Mouse (Mus musculus) MEL (cell line): ENCODE results near the gene Sun2. TPM values are rescaled to one million over a fixed set of nuclear protein-coding genes. Genes with fewer than 3 reads are reported as not detected.

Experiments used
- DNase-seq: peaks from one replicate; pipeline ENCODE4 v3.0.0; 2011; ENCODE audit warnings: low read depth, low spot score
- H3K27ac ChIP-seq: 2 replicates; pipeline ENCODE4 v1.5.1; 2012; ENCODE audit warnings: low read depth, mild to moderate bottlenecking, control low read depth, low read length, moderate library complexity; ENCODE audit not compliant: control insufficient read depth
- H3K27me3 ChIP-seq, 2 experiments: fragments of 150-350 bp in 1 of 2; sonication (generic) in 1 of 2; 2 replicates each; pipeline ENCODE4 v1.6.1; 2012; ENCODE audit warnings: low read length in 2 of 2, mild to moderate bottlenecking in 2 of 2, improper control_type of control experiment in 1 of 2, moderate library complexity in 1 of 2; ENCODE audit not compliant: insufficient read depth in 2 of 2, control insufficient read depth in 1 of 2
- H3K36me3 ChIP-seq, 2 experiments: 2 replicates each; pipeline ENCODE4 v1.6.1; 2012 to 2014; ENCODE audit warnings: low read length in 2 of 2, improper control_type of control experiment in 1 of 2, inconsistent platforms in 1 of 2, mild to moderate bottlenecking in 1 of 2; ENCODE audit not compliant: insufficient read depth in 2 of 2, control insufficient read depth in 1 of 2
- H3K4me1 ChIP-seq, 2 experiments: fragments of 150-350 bp in 1 of 2; sonication (generic) in 1 of 2; 2 replicates each; pipeline ENCODE4 v1.6.1; 2012; ENCODE audit warnings: low read length in 2 of 2, improper control_type of control experiment in 1 of 2, mild to moderate bottlenecking in 1 of 2; ENCODE audit not compliant: insufficient read depth in 2 of 2, control insufficient read depth in 1 of 2
- H3K4me3 ChIP-seq, 2 experiments: fragments of 150-350 bp in 1 of 2; sonication (generic) in 1 of 2; 2 replicates each; pipeline ENCODE4 v1.5.1; 2012; ENCODE audit warnings: low read depth in 2 of 2, low read length in 2 of 2, mild to moderate bottlenecking in 2 of 2, moderate library complexity in 2 of 2, control low read depth in 1 of 2, improper control_type of control experiment in 1 of 2; ENCODE audit not compliant: control insufficient read depth in 1 of 2, insufficient read depth in 1 of 2
- H3K79me2 ChIP-seq: 2 replicates; pipeline ENCODE4 v1.6.1; 2012; ENCODE audit warnings: mild to moderate bottlenecking, low read length, moderate library complexity; ENCODE audit not compliant: control insufficient read depth, poor library complexity, insufficient read depth
- H3K9ac ChIP-seq: 2 replicates; pipeline ENCODE4 v1.6.1; 2012; ENCODE audit warnings: low read depth, mild to moderate bottlenecking, control low read depth, low read length, moderate library complexity; ENCODE audit not compliant: control insufficient read depth, poor library complexity, severe bottlenecking
- H3K9me3 ChIP-seq: fragments of 150-350 bp; sonication (generic); replicated peaks from 2 replicates; pipeline ENCODE4 v1.6.1; 2012; ENCODE audit warnings: mild to moderate bottlenecking, low read length, improper control_type of control experiment, moderate library complexity; ENCODE audit not compliant: insufficient read depth
- BHLHE40 ChIP-seq: IDR thresholded peaks from 2 replicates; pipeline ENCODE4 v1.6.1; 2012; ENCODE audit warnings: low read depth, mild to moderate bottlenecking, inconsistent platforms, low read length, improper control_type of control experiment, borderline replicate concordance
- CHD1 ChIP-seq: IDR thresholded peaks from 2 replicates; pipeline ENCODE4 v1.6.1; 2012; ENCODE audit warnings: low read depth, mild to moderate bottlenecking, inconsistent platforms, low read length, improper control_type of control experiment
- E2F4 ChIP-seq: IDR thresholded peaks from 2 replicates; pipeline ENCODE4 v1.6.1; 2011; ENCODE audit warnings: low read depth, low read length, improper control_type of control experiment, borderline replicate concordance
- ETS1 ChIP-seq: IDR thresholded peaks from 2 replicates; pipeline ENCODE4 v1.6.1; 2012; ENCODE audit warnings: low read depth, mild to moderate bottlenecking, inconsistent platforms, low read length, improper control_type of control experiment, moderate library complexity
- GABPA ChIP-seq: IDR thresholded peaks from 2 replicates; pipeline ENCODE4 v1.6.1; 2012; ENCODE audit warnings: low read depth, mild to moderate bottlenecking, inconsistent platforms, low read length, improper control_type of control experiment, moderate library complexity
- HCFC1 ChIP-seq: IDR thresholded peaks from 2 replicates; pipeline ENCODE4 v1.6.1; 2012; ENCODE audit warnings: low read depth, mild to moderate bottlenecking, inconsistent platforms, low read length, improper control_type of control experiment, moderate library complexity
- KAT2A ChIP-seq: conservative IDR thresholded peaks from 2 replicates; pipeline ENCODE4 v1.6.1; 2012; ENCODE audit warnings: low read depth, low read length, improper control_type of control experiment, inconsistent platforms
- MAFK ChIP-seq: IDR thresholded peaks from 2 replicates; pipeline ENCODE4 v1.6.1; 2011; ENCODE audit warnings: low read depth, mild to moderate bottlenecking, low read length, improper control_type of control experiment, borderline replicate concordance
- MAX ChIP-seq: IDR thresholded peaks from 2 replicates; pipeline ENCODE4 v1.6.1; 2011; ENCODE audit warnings: low read length, improper control_type of control experiment
- MAZ ChIP-seq: IDR thresholded peaks from 2 replicates; pipeline ENCODE4 v1.6.1; 2012; ENCODE audit warnings: low read depth, mild to moderate bottlenecking, inconsistent platforms, low read length, improper control_type of control experiment
- MXI1 ChIP-seq: IDR thresholded peaks from 2 replicates; pipeline ENCODE4 v1.6.1; 2011; ENCODE audit warnings: mild to moderate bottlenecking, low read depth, low read length, improper control_type of control experiment
- MYC ChIP-seq: IDR thresholded peaks from 2 replicates; pipeline ENCODE4 v1.6.1; 2011; ENCODE audit warnings: low read depth, mild to moderate bottlenecking, low read length, improper control_type of control experiment, moderate library complexity
- POLR2A ChIP-seq, 2 experiments: IDR thresholded peaks; 2 replicates each; pipeline ENCODE4 v1.6.1; 2011 to 2012; ENCODE audit warnings: low read length in 2 of 2, mild to moderate bottlenecking in 2 of 2, control low read depth in 1 of 2, improper control_type of control experiment in 1 of 2, low read depth in 1 of 2, moderate library complexity in 1 of 2; ENCODE audit not compliant: control insufficient read depth in 1 of 2, insufficient read depth in 1 of 2, poor library complexity in 1 of 2
- POLR2AphosphoS5 ChIP-seq: IDR thresholded peaks from 2 replicates; pipeline ENCODE4 v1.6.1; 2012; ENCODE audit warnings: low read depth, borderline replicate concordance, mild to moderate bottlenecking, inconsistent platforms, low read length, moderate library complexity, mixed read lengths
- RAD21 ChIP-seq: IDR thresholded peaks from 2 replicates; pipeline ENCODE4 v1.6.1; 2011; ENCODE audit warnings: mild to moderate bottlenecking, low read depth, low read length, improper control_type of control experiment
- RCOR1 ChIP-seq: IDR thresholded peaks from 2 replicates; pipeline ENCODE4 v1.6.1; 2012; ENCODE audit warnings: low read depth, mild to moderate bottlenecking, inconsistent platforms, low read length, improper control_type of control experiment
- TBP ChIP-seq: IDR thresholded peaks from 2 replicates; pipeline ENCODE4 v1.8.0; 2011; ENCODE audit warnings: low read depth, low read length, improper control_type of control experiment
- TCF12 ChIP-seq: IDR thresholded peaks from 2 replicates; pipeline ENCODE4 v1.6.1; 2014; ENCODE audit warnings: low read depth, mild to moderate bottlenecking, inconsistent platforms, low read length, improper control_type of control experiment, moderate library complexity
- USF1 ChIP-seq: IDR thresholded peaks from 2 replicates; pipeline ENCODE4 v1.6.1; 2014; ENCODE audit warnings: low read depth, mild to moderate bottlenecking, inconsistent platforms, low read length, improper control_type of control experiment, moderate library complexity
- polyA plus RNA-seq, 2 experiments: library from polyadenylated mRNA; stranded (reverse) in 1 of 2; unstranded in 1 of 2; fragments of >175 nt in 1 of 2; fragments of >200 nt in 1 of 2; gene quantifications; 2 replicates each; pipeline versions ENCODE4 v1.2.1 to v1.2.4; 2012; ENCODE audit warnings: low replicate concordance in 2 of 2, low read depth in 1 of 2; ENCODE audit not compliant: insufficient read length in 2 of 2, insufficient read depth in 1 of 2, missing spikeins in 1 of 2
- total RNA-seq: library from RNA; depleted of rRNA; stranded (reverse); fragments of 300-350 nt; gene quantifications from 2 replicates; pipeline ENCODE4 v1.2.3, GENCODE M21; 2012

The Sun2 gene
- total and polyA plus RNA-seq, 3 experiments = 4.3 to 10.6 TPM; not detected in 1

GRCm38 (mm10) chr15:79764539-79765267, 22.4 kb upstream of the Sun2 start:
- H3K27me3 ChIP-seq = no peaks in the 10 kb centered on the region
- H3K4me1 ChIP-seq = no peaks in the 10 kb centered on the region
- H3K36me3 ChIP-seq = no peaks in the 10 kb centered on the region
- no peak overlapping the region for H3K9ac ChIP-seq
- H3K79me2 ChIP-seq = no peaks in the 10 kb centered on the region
- no peak overlapping the region for H3K27ac ChIP-seq
- no peak for DNase-seq
- H3K9me3 ChIP-seq = no peaks in the 10 kb centered on the region
- no peak for TF ChIP-seq MAX
- no peak for TF ChIP-seq E2F4
- TF ChIP-seq TBP = no peak
- TF ChIP-seq ETS1 = no peak
- no peak for TF ChIP-seq CHD1
- TF ChIP-seq RCOR1 = no peak
- TF ChIP-seq MAZ = no peak
- TF ChIP-seq RAD21 = no peak
- TF ChIP-seq TCF12 = no peak
- no peak for TF ChIP-seq BHLHE40
- TF ChIP-seq POLR2A (IDR thresholded peaks at IDR 0.05; ENCODE audit: control insufficient read depth in 1 of 2, insufficient read depth in 1 of 2, low read depth in 1 of 2, low read length in 2 of 2, poor library complexity in 1 of 2) = no peak
- TF ChIP-seq MXI1 = no peak
- TF ChIP-seq USF1 = no peak
- TF ChIP-seq POLR2AphosphoS5 = no peak
- H3K4me3 ChIP-seq = no peak overlapping the region

DNA sequence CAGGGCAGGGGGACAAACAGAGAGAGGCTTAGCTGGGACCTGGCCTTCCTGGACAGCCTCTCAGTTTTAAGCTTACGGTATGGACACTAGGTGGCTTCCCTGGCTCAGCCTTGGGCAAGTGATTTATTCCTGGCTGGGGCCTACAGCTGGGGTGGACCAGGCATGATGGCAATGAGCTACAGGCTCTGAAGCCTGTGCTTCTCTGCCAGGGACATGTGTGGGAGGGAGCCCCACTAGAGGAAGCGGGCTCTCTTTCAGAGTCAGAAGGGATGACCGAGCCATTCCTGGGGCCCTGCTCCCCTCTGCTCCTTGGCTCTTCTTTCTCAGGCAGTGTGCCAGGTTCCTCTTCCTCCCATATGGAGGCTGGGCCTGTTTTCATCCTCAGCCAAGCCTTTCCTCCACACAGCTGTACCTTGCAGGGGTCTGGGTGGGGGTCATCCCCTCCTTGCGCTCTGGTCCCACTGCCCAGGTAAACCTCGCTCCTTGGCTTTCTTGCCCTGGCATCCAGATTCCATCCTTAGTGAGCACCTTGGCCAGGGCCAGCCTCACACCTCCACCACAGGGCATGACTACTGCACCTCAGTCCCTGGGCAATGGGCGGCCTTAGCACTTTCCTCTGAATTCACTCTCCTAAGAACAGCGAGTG, 21.4 kb upstream of the Sun2 start:
- Histone ChIP-seq H3K9ac (no peak overlapping the region), H3K79me2 (no peaks in the 10 kb centered on the region), H3K4me1 (no peaks in the 10 kb centered on the region), H3K36me3 (no peaks in the 10 kb centered on the region), H3K9me3 (no peaks in the 10 kb centered on the region), H3K27me3 (no peaks in the 10 kb centered on the region), H3K27ac (no peak overlapping the region), H3K4me3 (no peak overlapping the region)
- no peak for DNase-seq
- TF ChIP-seq RCOR1 = no peak
- no peak for TF ChIP-seq MAFK
- no peak for TF ChIP-seq GABPA
- no peak for TF ChIP-seq RAD21
- TF ChIP-seq TCF12 = no peak
- no peak for TF ChIP-seq HCFC1
- TF ChIP-seq MYC = no peak
- TF ChIP-seq POLR2A (IDR thresholded peaks at IDR 0.05; ENCODE audit: control insufficient read depth in 1 of 2, insufficient read depth in 1 of 2, low read depth in 1 of 2, low read length in 2 of 2, poor library complexity in 1 of 2) = no peak
- TF ChIP-seq BHLHE40 = no peak
- TF ChIP-seq KAT2A = no peak
